Mouse (Mus musculus): ENCODE results near the gene Fgfr2.

- TF ChIP-seq CTCF (IDR thresholded peaks at IDR 0.05; ENCODE audit: low read depth) (no peak), EP300 (IDR thresholded peaks at IDR 0.05; ENCODE audit: low read depth) (no peak)
Observed at GRCm38 (mm10) chr7:131553771-131554175, 1569.4 kb downstream of the Fgfr2 start.

Data from liver, postnatal 0 days (tissue).